In the genomic region with DNA sequence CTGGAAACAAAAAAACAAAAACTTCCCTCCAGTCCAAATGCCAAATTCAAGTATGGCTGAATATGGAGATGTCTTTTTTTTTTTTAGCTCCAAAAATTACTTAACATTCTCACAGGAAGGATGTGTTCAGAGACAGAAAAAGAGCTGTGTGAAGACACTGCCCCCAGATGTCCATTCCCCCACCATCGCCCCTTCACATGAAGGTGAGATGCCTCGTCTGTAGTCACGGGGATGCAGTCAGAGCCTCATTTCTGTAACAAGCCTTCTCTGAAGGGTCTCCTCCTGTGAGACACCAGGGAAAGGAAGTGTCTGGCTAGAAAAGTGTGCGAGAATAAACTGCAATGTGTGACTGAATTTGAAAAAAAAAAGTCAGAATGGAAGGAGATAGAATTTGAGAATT, we compare ENCODE assay signal across 19 mouse cellular contexts. TPM values are rescaled to one million over a fixed set of nuclear protein-coding genes. Genes with fewer than 3 reads are reported as not detected.
DNase-seq lines count a peak whose midpoint lies in the region; ATAC-seq lines count a peak whose summit lies in the region.
"Had no signal": no experiment of that assay in that cellular context is flagged by ENCODE, and none has a peak within 500 bp of the region (broad histone marks: within the 10 kb centered on the region; RNA-seq: fewer than 3 reads in every experiment).

No protein-coding gene starts in this region.

- DNase-seq in frontal cortex, postnatal 14 days (ENCODE audit: low spot score in 2 of 2) = no peak
- peak; percentile 39 to 41 for DNase-seq in left cerebral cortex, adult 18-20 months (ENCODE audit: low spot score in 2 of 2)
- no peak for DNase-seq in left cerebral cortex, postnatal 4 days
- peak; percentile 46 to 53 for DNase-seq in right cerebral cortex, postnatal 36 days (ENCODE audit: low spot score in 2 of 2)
- no peak for DNase-seq in right cerebral cortex, postnatal 4 days
- DNase-seq in telencephalon, adult 2 months (ENCODE audit: low read depth, low spot score) = peak; percentile 67
- no peak for DNase-seq in urinary bladder, postnatal 14 days (ENCODE audit: low spot score)
- DNase-seq: adrenal gland, postnatal 10 days; B cell, adult 2 months; cerebellum, adult 11-12 months; cerebellum, adult 9-11 months; cerebellum, postnatal 36 days; forebrain, postnatal 0 days; gastrocnemius, postnatal 25 days; heart, postnatal 4 days had no signal

- ATAC-seq in frontal cortex, adult (ENCODE audit: low TSS enrichment) = peak; percentile 53
- ATAC-seq: CD4-positive, CD25-positive, alpha-beta regulatory T cell, adult 4 months; forebrain, embryonic 13.5 days; forebrain, postnatal 0 days; hindbrain, embryonic 16.5 days had no signal

- intact Hi-C loops in left cerebral cortex, postnatal 4 days (cut with DNase I) = no loop called here

RNA-seq across cellular contexts. Expression of gene Osbpl3, which starts 53.1 kb away (rescaled TPM):
- 10 to 100 TPM; 42.6 to 44.3 TPM for total RNA-seq in left cerebral cortex, adult 18-20 months (2021)
- 10 to 100 TPM; 22.4 to 25.3 TPM for total RNA-seq in left cerebral cortex, postnatal 4 days (2021)

Comparison
In these comparisons a context has a peak if more than half of its experiments do, and no peak if none do; other contexts are left out.
1. DNase-seq: peak in left cerebral cortex, adult 18-20 months (2 of 2), right cerebral cortex, postnatal 36 days (2 of 2) and telencephalon, adult 2 months (single experiment); none in frontal cortex, postnatal 14 days (0 of 2), left cerebral cortex, postnatal 4 days (single experiment), right cerebral cortex, postnatal 4 days (single experiment) and urinary bladder, postnatal 14 days (single experiment).